8 mouse cellular contexts compared by ENCODE assay signal in genomic region chr3:84582023-84582912, GRCm38 (mm10). TPM values are rescaled to one million over a fixed set of nuclear protein-coding genes. Genes with fewer than 3 reads are reported as not detected.
A peak's percentile ranks its signal among the peaks of the same experiment; 100 is the strongest.
DNase-seq lines count a peak whose midpoint lies in the region; ATAC-seq and TF ChIP-seq lines count a peak whose summit lies in the region.

Gene Arfip1 (minus strand): TSS chr3:84582625.

- 0 out of 2 replicates have a peak, but pooled peaks have one; percentile 36 for TF ChIP-seq POLR2A in limb, embryonic 14.5 days (IDR thresholded peaks at IDR 0.05; ENCODE audit: borderline replicate concordance, extremely low read depth, insufficient read depth, insufficient read length)

- DNase-seq in 3T3-L1 (ENCODE audit: low read depth, low spot score): peak; percentile 97
- DNase-seq in adrenal gland, postnatal 4 days (ENCODE audit: low spot score in 2 of 2): peak; percentile 99
- DNase-seq in embryonic facial prominence, embryonic 14.5 days (ENCODE audit: low spot score): peak; percentile 97
- peak; percentile 95 for DNase-seq in heart, adult 8-10 months (ENCODE audit: low spot score)
- peak; percentile 98 for DNase-seq in kidney, adult 9 months
- peak; percentile 96 for DNase-seq in limb, embryonic 14.5 days (ENCODE audit: low spot score)
- peak; percentile 98 for DNase-seq in midbrain, postnatal 0 days (ENCODE audit: low spot score)
- DNase-seq in spleen, postnatal 14 days (ENCODE audit: low spot score in 2 of 2): peak; percentile 80 to 87

- no peaks in the 10 kb centered on the region for H3K36me3 ChIP-seq in embryonic facial prominence, embryonic 14.5 days (ENCODE audit: control insufficient read depth, insufficient read depth, low read length)
- no peaks in the 10 kb centered on the region for H3K36me3 ChIP-seq in limb, embryonic 14.5 days (ENCODE audit: control insufficient read depth, insufficient read depth, low read length)
- no peaks in the 10 kb centered on the region for H3K36me3 ChIP-seq in midbrain, postnatal 0 days (ENCODE audit: insufficient read depth, low read length)

- H3K4me3 ChIP-seq in embryonic facial prominence, embryonic 14.5 days (ENCODE audit: low read depth, low read length): peak within 1 kb of the TSS; percentile 70
- H3K4me3 ChIP-seq in limb, embryonic 14.5 days (replicated peaks; ENCODE audit: low read length): peak within 1 kb of the TSS; percentile 79
- H3K4me3 ChIP-seq in midbrain, postnatal 0 days (ENCODE audit: low read depth, low read length): peak within 1 kb of the TSS; percentile 60

- no peaks in the 10 kb centered on the region for H3K27me3 ChIP-seq in embryonic facial prominence, embryonic 14.5 days (replicated peaks; ENCODE audit: control insufficient read depth, insufficient read depth, low read length)
- H3K27me3 ChIP-seq in limb, embryonic 14.5 days (ENCODE audit: control insufficient read depth, insufficient read depth, low read length): no peaks in the 10 kb centered on the region
- H3K27me3 ChIP-seq in midbrain, postnatal 0 days (ENCODE audit: insufficient read depth, low read length): no peaks in the 10 kb centered on the region

- peak; percentile 99 for ATAC-seq in embryonic facial prominence, embryonic 14.5 days (ENCODE audit: low read depth)
- peak; percentile 99 for ATAC-seq in limb, embryonic 14.5 days (ENCODE audit: low FRiP score, low read depth)
- ATAC-seq in midbrain, postnatal 0 days (ENCODE audit: low FRiP score): peak; percentile 99

- peak within 1 kb of the TSS; percentile 55 for H3K4me2 ChIP-seq in embryonic facial prominence, embryonic 14.5 days (ENCODE audit: low read depth, low read length)
- H3K4me2 ChIP-seq in limb, embryonic 14.5 days (replicated peaks; ENCODE audit: low read depth, low read length, severe bottlenecking): peak within 1 kb of the TSS; percentile 72
- H3K4me2 ChIP-seq in midbrain, postnatal 0 days (ENCODE audit: low read depth, low read length, poor library complexity, severe bottlenecking): peak within 1 kb of the TSS; percentile 84

- 0% methylated on average over 20 of the region's 70 CpGs for WGBS in embryonic facial prominence, embryonic 14.5 days
- under 1% methylated on average over 52 of the region's 70 CpGs for WGBS in limb, embryonic 14.5 days
- WGBS in midbrain, postnatal 0 days: under 1% methylated on average over 62 of the region's 70 CpGs

- H3K9ac ChIP-seq in embryonic facial prominence, embryonic 14.5 days (ENCODE audit: low read depth, low read length): peak within 1 kb of the TSS; percentile 79
- H3K9ac ChIP-seq in limb, embryonic 14.5 days (ENCODE audit: low read depth, low read length, severe bottlenecking): peak within 1 kb of the TSS; percentile 78
- peak within 1 kb of the TSS; percentile 53 for H3K9ac ChIP-seq in midbrain, postnatal 0 days (replicated peaks; ENCODE audit: low read length, poor library complexity, severe bottlenecking)

- H3K4me1 ChIP-seq in embryonic facial prominence, embryonic 14.5 days (ENCODE audit: control insufficient read depth, insufficient read depth, low read length): peaks cover 25% of the 10 kb centered on the region; the same call in 1 of the 2 replicates
- peaks cover 13% of the 10 kb centered on the region for H3K4me1 ChIP-seq in limb, embryonic 14.5 days (ENCODE audit: control insufficient read depth, insufficient read depth, low read length)
- H3K4me1 ChIP-seq in midbrain, postnatal 0 days (ENCODE audit: insufficient read depth, low read length): peaks cover 7% of the 10 kb centered on the region; the same call in 1 of the 2 replicates

- no peaks in the 10 kb centered on the region for H3K9me3 ChIP-seq in embryonic facial prominence, embryonic 14.5 days (ENCODE audit: control insufficient read depth, low read length)
- H3K9me3 ChIP-seq in limb, embryonic 14.5 days (ENCODE audit: control insufficient read depth, low read length): no peaks in the 10 kb centered on the region
- no peaks in the 10 kb centered on the region for H3K9me3 ChIP-seq in midbrain, postnatal 0 days (ENCODE audit: low read length)

- H3K27ac ChIP-seq in embryonic facial prominence, embryonic 14.5 days (replicated peaks; ENCODE audit: low read depth, low read length): peak within 1 kb of the TSS; percentile 89
- peak within 1 kb of the TSS; percentile 85 for H3K27ac ChIP-seq in limb, embryonic 14.5 days (replicated peaks; ENCODE audit: low read depth, low read length)
- H3K27ac ChIP-seq in midbrain, postnatal 0 days (ENCODE audit: low read depth, low read length): peak within 1 kb of the TSS; percentile 80

- TF ChIP-seq CTCF in midbrain, postnatal 0 days (IDR thresholded peaks at IDR 0.05): peak; percentile 1; the same call in 1 of the 2 replicates

RNA-seq across cellular contexts. Expression of gene Arfip1, which starts in this region (rescaled TPM):
- total RNA-seq in adrenal gland, postnatal 4 days (2021): 10 to 100 TPM; 60.6 to 61.2 TPM
- 55.3 and 56.5 TPM in 2 replicates for polyA plus RNA-seq in embryonic facial prominence, embryonic 14.5 days (2014; fragmentation: Nextera tagmentation; extraction: Ambion mirVana)
- total RNA-seq in heart, adult 8-10 months (2022): 10 to 100 TPM; 10.5 to 16.7 (median 14.3) TPM
- polyA plus RNA-seq in limb, embryonic 14.5 days (2012; rRNA removed): 25.2 and 30.2 TPM in 2 replicates
- polyA plus RNA-seq in limb, embryonic 14.5 days (2014; fragmentation: Nextera tagmentation; extraction: Ambion mirVana): 50.0 and 56.9 TPM in 2 replicates
- 20.2 and 25.4 TPM in 2 replicates for total RNA-seq in midbrain, postnatal 0 days (2014; rRNA removed)
- 20.7 and 21.2 TPM in 2 replicates for polyA plus RNA-seq in midbrain, postnatal 0 days (2015; fragmentation: Nextera tagmentation; extraction: Ambion mirVana)

Comparison
In these comparisons a context has a peak if more than half of its experiments do, and no peak if none do; other contexts are left out.
1. Peak in every context shown above with its lines: DNase-seq, ATAC-seq, H3K4me3 ChIP-seq and H3K27ac ChIP-seq.